Mouse (Mus musculus) ES-Bruce4 (cell line): ENCODE measurements at regions not wholly inside any gene's neighbourhood (a gene's known extent, or its start where the extent isn't known, plus 50 kb on each side); places are given as distances from the start of the nearest gene placed in this dataset.

ENCODE experiments used
- H3K27ac ChIP-seq: 2 replicates; pipeline ENCODE4 v1.5.1; 2012; ENCODE audit warnings: low read length, inconsistent platforms; ENCODE audit not compliant: insufficient read depth
- H3K27me3 ChIP-seq: 2 replicates; pipeline ENCODE4 v1.6.1; 2012; ENCODE audit warnings: mild to moderate bottlenecking, low read length, inconsistent platforms; ENCODE audit not compliant: control insufficient read depth, poor library complexity, insufficient read depth, severe bottlenecking
- H3K36me3 ChIP-seq: 2 replicates; pipeline ENCODE4 v1.6.1; 2012; ENCODE audit warnings: inconsistent platforms, mild to moderate bottlenecking, low read length, moderate library complexity; ENCODE audit not compliant: control insufficient read depth, poor library complexity, insufficient read depth, severe bottlenecking
- H3K4me1 ChIP-seq: one replicate; pipeline ENCODE4 v1.8.1; 2011; ENCODE audit warnings: low read length; ENCODE audit not compliant: control insufficient read depth, insufficient read depth
- H3K4me3 ChIP-seq: 2 replicates; pipeline ENCODE4 v1.5.1; 2011; ENCODE audit warnings: low read depth, mild to moderate bottlenecking, low read length
- H3K9ac ChIP-seq: 2 replicates; pipeline ENCODE4 v1.6.1; 2012; ENCODE audit warnings: low read depth, mild to moderate bottlenecking, inconsistent platforms; ENCODE audit not compliant: poor library complexity, severe bottlenecking
- H3K9me3 ChIP-seq: replicated peaks from 2 replicates; pipeline ENCODE4 v1.6.1; 2012; ENCODE audit warnings: mild to moderate bottlenecking, low read length, inconsistent platforms; ENCODE audit not compliant: control insufficient read depth, poor library complexity, insufficient read depth, severe bottlenecking
- CTCF ChIP-seq: IDR thresholded peaks from one replicate; pipeline ENCODE4 v1.8.1; 2011; ENCODE audit warnings: low read depth, low read length
- EP300 ChIP-seq: IDR thresholded peaks from 2 replicates; pipeline ENCODE4 v1.6.1; 2011; ENCODE audit warnings: low read depth, low read length; ENCODE audit not compliant: insufficient read depth
- POLR2A ChIP-seq: IDR thresholded peaks from one replicate; pipeline ENCODE4 v1.8.1; 2011; ENCODE audit warnings: low read length; ENCODE audit not compliant: insufficient read depth

DNA sequence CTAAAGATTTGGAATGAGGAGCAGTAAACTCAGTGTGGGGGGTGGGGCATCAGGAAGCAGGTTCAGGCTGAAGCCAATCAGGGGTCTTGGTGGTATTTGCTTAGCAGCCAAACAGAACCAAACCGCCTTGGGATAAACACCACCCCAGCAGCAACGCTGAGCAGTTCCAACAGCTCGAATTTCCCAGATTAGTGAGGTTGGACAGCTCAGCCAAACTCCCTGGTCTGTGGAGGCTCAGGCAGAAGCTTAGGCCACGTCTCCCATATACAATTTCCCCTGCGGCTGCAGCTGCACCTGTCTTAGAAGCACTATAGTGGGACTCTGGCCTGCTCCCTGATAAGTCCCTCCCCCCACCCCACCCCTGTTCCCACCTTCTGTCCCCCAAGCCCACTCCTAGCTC is 156.3 kb upstream of the Rpl38 start:
- Histone ChIP-seq H3K27ac (no peak overlapping the region), H3K36me3 (no peaks in the 10 kb centered on the region), H3K9me3 (no peaks in the 10 kb centered on the region), H3K4me1 (no peaks in the 10 kb centered on the region), H3K4me3 (no peak overlapping the region), H3K27me3 (no peaks in the 10 kb centered on the region), H3K9ac (no peak overlapping the region)
- TF ChIP-seq POLR2A (no peak), CTCF (no peak)

DNA sequence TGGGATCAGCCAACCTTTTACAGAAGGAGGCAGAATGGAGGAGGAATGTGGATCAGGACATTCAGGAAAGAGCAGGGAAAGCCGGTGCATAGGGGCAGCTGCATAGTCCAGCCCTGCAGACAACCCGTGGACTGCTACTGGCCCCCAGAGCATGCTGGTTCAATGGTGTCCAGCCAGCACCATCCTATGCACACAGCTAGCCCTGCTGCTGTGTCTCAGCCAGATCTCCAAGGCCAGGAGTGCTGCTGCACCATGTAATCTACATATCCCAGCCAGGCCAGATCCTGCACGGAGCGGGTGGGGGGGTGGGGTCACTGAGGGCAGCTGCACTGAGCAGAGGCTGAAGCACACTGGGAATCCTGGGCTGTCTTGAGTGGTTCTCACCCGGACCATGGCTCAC is 165.8 kb upstream of the Rpl38 start:
- Histone ChIP-seq H3K27me3 (no peaks in the 10 kb centered on the region), H3K27ac (no peak overlapping the region), H3K9ac (no peak overlapping the region), H3K4me1 (no peaks in the 10 kb centered on the region), H3K36me3 (no peaks in the 10 kb centered on the region), H3K4me3 (no peak overlapping the region), H3K9me3 (no peaks in the 10 kb centered on the region)
- TF ChIP-seq CTCF: no peak
- TF ChIP-seq EP300: no peak
- no peak for TF ChIP-seq POLR2A

DNA sequence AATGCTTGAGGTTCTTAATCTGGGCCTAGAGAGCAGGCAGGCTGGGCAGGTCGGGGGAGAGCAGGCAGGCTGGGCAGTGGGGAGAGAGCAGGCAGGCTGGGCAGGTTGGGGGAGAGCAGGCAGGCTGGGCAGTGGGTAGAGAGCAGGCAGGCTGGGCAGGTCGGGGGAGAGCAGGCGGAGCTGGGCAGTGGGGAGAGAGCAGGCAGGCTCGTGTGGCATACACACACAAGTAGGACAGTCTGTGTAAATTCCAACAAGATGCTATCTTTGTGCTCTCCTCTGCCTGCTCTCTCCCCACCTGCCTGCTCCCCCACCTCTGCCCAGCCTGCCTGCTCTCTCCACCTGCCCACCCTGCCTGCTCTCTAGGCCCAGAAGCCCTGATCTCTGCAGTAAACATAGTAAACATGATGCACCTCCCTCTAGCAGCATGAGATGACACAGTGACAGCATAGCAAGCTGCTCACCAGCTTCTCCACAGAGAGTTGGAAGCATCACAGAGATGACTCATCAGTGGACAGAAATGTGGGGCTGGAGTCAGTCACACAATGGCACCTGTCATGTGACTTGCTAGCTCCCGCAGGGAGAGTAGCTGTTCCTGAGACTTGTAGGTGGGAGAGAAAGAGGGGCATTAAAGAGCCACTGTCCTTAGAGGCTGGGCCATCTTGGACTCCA is 166.3 kb upstream of the Rpl38 start:
- H3K36me3 ChIP-seq: no peaks in the 10 kb centered on the region
- no peak overlapping the region for H3K4me3 ChIP-seq
- no peak for TF ChIP-seq EP300
- TF ChIP-seq POLR2A: no peak
- TF ChIP-seq CTCF: no peak
- H3K9me3 ChIP-seq: no peaks in the 10 kb centered on the region
- H3K27ac ChIP-seq: no peak overlapping the region
- H3K4me1 ChIP-seq: no peaks in the 10 kb centered on the region
- H3K9ac ChIP-seq: no peak overlapping the region
- H3K27me3 ChIP-seq: no peaks in the 10 kb centered on the region

- Histone ChIP-seq H3K4me3 (no peak overlapping the region), H3K27ac (no peak overlapping the region), H3K9ac (no peak overlapping the region), H3K9me3 (no peaks in the 10 kb centered on the region), H3K36me3 (no peaks in the 10 kb centered on the region), H3K27me3 (no peaks in the 10 kb centered on the region), H3K4me1 (no peaks in the 10 kb centered on the region)
- TF ChIP-seq POLR2A (no peak), CTCF (no peak), EP300 (no peak)
Measured at GRCm38 (mm10) chr11:114500416-114500815, 167.9 kb upstream of the Rpl38 start.

DNA sequence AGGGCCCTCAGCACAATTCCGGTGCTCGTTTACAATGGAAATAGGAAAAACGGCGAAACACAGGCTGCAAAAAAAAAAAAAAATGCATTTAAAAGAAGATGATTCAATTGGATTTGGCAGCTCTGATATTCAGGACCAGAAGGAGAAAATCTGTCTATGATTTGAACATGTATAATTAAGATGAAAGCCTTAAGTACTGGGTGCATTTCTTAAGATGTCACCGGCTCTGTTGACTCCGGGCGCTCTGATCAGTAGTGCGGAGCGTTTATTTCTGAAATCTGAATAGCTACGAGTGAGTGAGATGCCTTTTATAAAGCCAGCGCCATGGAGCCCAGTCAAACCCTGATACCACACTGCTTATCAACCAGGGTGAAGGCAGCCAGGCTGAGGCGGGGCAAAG is 168.7 kb upstream of the Rpl38 start:
- Histone ChIP-seq H3K27me3 (no peaks in the 10 kb centered on the region), H3K36me3 (no peaks in the 10 kb centered on the region), H3K4me1 (no peaks in the 10 kb centered on the region), H3K27ac (no peak overlapping the region), H3K4me3 (no peak overlapping the region), H3K9ac (no peak overlapping the region), H3K9me3 (no peaks in the 10 kb centered on the region)
- TF ChIP-seq POLR2A (no peak), EP300 (no peak), CTCF (no peak)

DNA sequence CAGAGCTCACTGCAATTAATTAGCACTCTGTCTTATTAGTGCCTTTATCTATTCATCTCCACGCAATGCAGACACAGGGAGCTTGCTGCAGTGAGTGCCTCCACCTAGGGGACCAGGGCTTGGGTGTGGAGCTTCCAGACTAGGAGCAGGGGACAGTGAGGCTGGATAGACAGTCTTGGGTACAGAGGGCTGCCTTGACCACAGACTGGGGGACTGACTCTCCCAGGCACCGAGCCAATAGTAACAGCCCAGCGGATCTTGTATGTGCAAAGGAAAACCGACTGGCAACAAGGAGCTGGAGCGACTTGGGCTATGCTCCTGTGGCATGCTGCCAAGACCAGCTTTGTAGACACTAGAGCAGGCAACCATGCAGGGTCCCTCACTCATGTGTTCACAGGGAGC is 172.8 kb upstream of the Rpl38 start:
- Histone ChIP-seq H3K4me3 (no peak overlapping the region), H3K27ac (no peak overlapping the region), H3K9me3 (no peaks in the 10 kb centered on the region), H3K9ac (no peak overlapping the region), H3K4me1 (no peaks in the 10 kb centered on the region), H3K27me3 (no peaks in the 10 kb centered on the region), H3K36me3 (no peaks in the 10 kb centered on the region)
- TF ChIP-seq CTCF: no peak
- TF ChIP-seq POLR2A: no peak
- no peak for TF ChIP-seq EP300
